Mouse (Mus musculus) lung, postnatal 14 days (tissue): ENCODE results near the gene Iqce.
A peak's percentile ranks its signal among the peaks of the same experiment; 100 is the strongest.
"Not testable (repeated sequence)": the region's sequence is repeated elsewhere in the genome, so short reads cannot be mapped to it uniquely, and the experiment has no call there.

ENCODE experiments used
- DNase-seq: peaks from one replicate; pipeline ENCODE4 v3.0.0; 2021

Gene Iqce

GRCm38 (mm10) chr5:140704378-140705251 is 2.4 kb upstream of the Iqce start, which contains the start of gene Brat1:
Gene Brat1, plus strand, starts transcription at chr5:140705011.
- peak; percentile 100 for DNase-seq

- no peak for DNase-seq
These were observed 1.6 kb upstream of the Iqce start for GRCm38 (mm10) chr5:140703480-140704377.

GRCm38 (mm10) chr5:140702618-140703175 is 519 bp upstream of the Iqce start:
- no peak for DNase-seq

- DNase-seq = no peak
These were observed 517 bp downstream of the Iqce start for GRCm38 (mm10) chr5:140701661-140702060.

GRCm38 (mm10) chr5:140699776-140700175 is 2.4 kb downstream of the Iqce start:
- DNase-seq = no peak

- DNase-seq = no peak
These were observed 6.2 kb downstream of the Iqce start for GRCm38 (mm10) chr5:140695987-140696386.

GRCm38 (mm10) chr5:140688434-140688833 is 13.7 kb downstream of the Iqce start:
- DNase-seq = peak; percentile 32

GRCm38 (mm10) chr5:140684343-140685148 is 17.6 kb downstream of the Iqce start:
- DNase-seq = peak; percentile 48

- no peak for DNase-seq
These were observed 20.1 kb downstream of the Iqce start for GRCm38 (mm10) chr5:140682113-140682512.

- no peak for DNase-seq
These were observed 21.2 kb downstream of the Iqce start for GRCm38 (mm10) chr5:140680950-140681349.

- no peak for DNase-seq
These were observed 22.1 kb downstream of the Iqce start for GRCm38 (mm10) chr5:140680051-140680450.

GRCm38 (mm10) chr5:140677137-140677536 is 25.0 kb downstream of the Iqce start:
- no peak for DNase-seq

- DNase-seq = no peak
These were observed 26.5 kb downstream of the Iqce start for GRCm38 (mm10) chr5:140675640-140676039.

- DNase-seq = no peak
These were observed 27.1 kb downstream of the Iqce start for GRCm38 (mm10) chr5:140675079-140675478.

- no peak for DNase-seq
These were observed 28.1 kb downstream of the Iqce start for GRCm38 (mm10) chr5:140674036-140674435.

- DNase-seq = not testable (repeated sequence)
These were observed 29.6 kb downstream of the Iqce start for GRCm38 (mm10) chr5:140672603-140673002.

- no peak for DNase-seq
These were observed 30.1 kb downstream of the Iqce start for GRCm38 (mm10) chr5:140672115-140672514.

- DNase-seq = peak; percentile 81
These were observed 38.5 kb downstream of the Iqce start for GRCm38 (mm10) chr5:140663621-140664180.

GRCm38 (mm10) chr5:140662741-140663592 is 39.2 kb downstream of the Iqce start:
- DNase-seq = no peak

- DNase-seq = no peak
These were observed 40.1 kb downstream of the Iqce start for GRCm38 (mm10) chr5:140661875-140662643.
